Mouse (Mus musculus): ENCODE results near the gene Top2b.

- TF ChIP-seq CTCF (IDR thresholded peaks at IDR 0.05 in 2 of 3, conservative IDR thresholded peaks at IDR 0.05 in 1 of 3; ENCODE audit: control insufficient read depth in 1 of 3, insufficient read depth in 1 of 3, low read depth in 2 of 3, low read length in 3 of 3, poor library complexity in 1 of 3, severe bottlenecking in 1 of 3) (no peak), ZNF384 (IDR thresholded peaks at IDR 0.05; ENCODE audit: low read depth, low read length) (no peak)
Observed at GRCm38 (mm10) chr14:16316715-16317114, 48.3 kb upstream of the Top2b start.
